Mouse (Mus musculus): ENCODE measurements around the gene Tbl2. TPM values are rescaled to one million over a fixed set of nuclear protein-coding genes. Genes with fewer than 3 reads are reported as not detected.

Tbl2 gene
- total RNA-seq, 2 experiments from 2014 or later, result 8.8 to 9.1 TPM

DNA sequence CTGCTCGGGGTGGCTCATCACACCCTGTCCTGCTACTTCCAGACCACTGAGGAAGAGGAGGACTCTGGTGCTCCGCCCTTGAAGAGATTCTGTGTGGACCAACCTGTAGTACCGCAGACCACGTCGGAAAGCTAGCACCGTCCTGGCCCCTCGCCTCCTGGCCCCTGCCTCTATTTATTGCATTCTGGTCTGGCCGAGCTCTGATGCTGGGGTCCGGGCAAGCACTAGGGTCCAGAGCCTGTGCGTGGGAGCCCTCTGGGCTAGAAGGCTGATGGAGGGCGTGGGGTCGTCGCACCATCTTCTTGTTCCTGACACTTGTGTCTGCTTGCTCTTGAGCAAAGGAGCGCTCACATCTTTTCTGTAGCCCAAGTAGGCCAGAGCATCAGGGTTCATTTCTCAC lies 31.3 kb downstream of the Tbl2 start:
- Histone ChIP-seq H3K4me3 (no peak overlapping the region), H3K27ac (no peak overlapping the region)
- intact Hi-C loops (cut with DNase I), result no loop called here
- DNase-seq, result no peak
- TF ChIP-seq CTCF (IDR thresholded peaks at IDR 0.05), result no peak

DNA sequence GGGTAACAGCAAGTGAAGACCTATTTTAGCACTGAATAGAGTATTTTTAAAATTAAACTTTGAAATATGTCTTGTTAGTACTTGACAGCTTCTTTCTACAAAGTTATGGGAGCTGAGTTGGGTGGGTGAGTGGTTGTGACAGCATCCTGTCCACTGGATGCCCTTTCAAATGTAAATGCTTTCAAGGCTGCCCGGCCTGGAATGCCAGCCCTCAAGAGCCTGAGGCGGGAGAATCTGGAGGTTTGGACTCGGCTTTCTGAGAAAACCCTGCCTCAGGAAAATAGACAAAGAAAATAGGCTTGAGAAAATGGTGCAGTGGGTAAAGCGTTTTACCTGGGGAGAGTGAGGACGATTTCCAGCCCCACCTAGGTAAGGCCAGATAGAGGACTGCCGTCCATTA lies 32.3 kb downstream of the Tbl2 start:
- TF ChIP-seq CTCF (IDR thresholded peaks at IDR 0.05), result no peak
- intact Hi-C loops (cut with DNase I), result no loop called here
- no peak overlapping the region for H3K4me3 ChIP-seq
- DNase-seq, result no peak
- no peak overlapping the region for H3K27ac ChIP-seq

DNA sequence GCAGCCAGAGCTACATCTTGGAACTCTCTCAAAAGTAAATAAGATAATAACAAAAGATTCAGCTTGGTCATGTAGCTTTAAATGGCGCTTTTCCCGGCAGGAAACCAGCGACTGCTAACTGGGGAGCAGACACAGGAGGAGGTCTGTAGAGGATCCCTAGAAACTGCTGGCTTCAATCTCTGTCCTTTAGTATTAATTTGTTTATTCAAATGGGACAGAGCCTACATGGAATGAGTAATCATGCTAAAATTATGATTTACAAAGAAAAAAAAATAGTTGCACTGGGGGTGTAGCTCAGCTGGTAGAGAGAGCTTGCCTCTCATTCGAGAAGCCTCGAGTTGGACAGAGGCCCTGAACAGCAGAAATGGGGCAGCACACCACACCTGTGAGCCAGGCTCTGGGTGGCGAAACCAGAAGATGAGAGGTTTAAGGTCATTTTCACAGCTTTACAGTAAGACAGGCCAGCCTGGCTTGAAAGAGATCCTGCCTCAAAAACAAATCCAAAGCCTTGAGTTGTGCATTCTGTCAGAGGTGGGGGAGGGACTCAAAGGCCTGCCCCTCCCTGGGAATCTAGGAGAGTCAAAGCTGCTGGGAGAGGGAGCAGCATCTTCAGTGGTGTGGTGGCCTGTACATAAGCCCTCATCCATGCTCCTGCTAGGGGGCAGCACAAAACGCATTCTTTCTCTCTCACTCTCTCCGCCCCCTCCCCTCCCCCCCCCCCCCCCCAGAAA lies 33.8 kb downstream of the Tbl2 start:
- Histone ChIP-seq H3K4me3 (no peak overlapping the region), H3K27ac (peak overlapping the region; percentile 17; the same call in 1 of the 2 replicates)
- intact Hi-C loops (cut with DNase I), result no loop called here
- no peak; the same call in 1 of the 2 replicates for TF ChIP-seq CTCF (IDR thresholded peaks at IDR 0.05)
- no peak for DNase-seq

DNA sequence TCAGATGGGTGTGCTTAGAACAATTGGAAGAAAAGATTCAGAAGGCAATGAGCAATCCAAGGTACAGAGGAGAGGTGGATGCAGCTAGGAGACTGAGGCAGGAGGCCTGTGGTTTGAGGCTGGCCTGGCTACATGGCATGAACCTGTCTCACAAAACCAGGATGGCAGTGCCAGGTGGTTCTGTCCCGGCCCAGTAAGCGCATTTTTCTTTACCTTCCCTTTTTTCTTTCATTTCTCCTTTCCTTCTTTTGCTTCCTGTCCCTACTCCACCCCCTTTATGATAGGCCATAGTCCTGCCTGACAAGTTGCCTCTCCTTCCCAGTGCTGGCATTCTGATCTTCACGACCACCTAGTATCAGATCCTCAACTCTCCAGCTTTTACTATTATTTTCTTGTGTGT lies 35.6 kb downstream of the Tbl2 start:
- intact Hi-C loops (cut with DNase I), result no loop called here
- H3K27ac ChIP-seq, result no peak overlapping the region
- DNase-seq, result no peak
- H3K4me3 ChIP-seq, result no peak overlapping the region
- TF ChIP-seq CTCF (IDR thresholded peaks at IDR 0.05), result no peak

DNA sequence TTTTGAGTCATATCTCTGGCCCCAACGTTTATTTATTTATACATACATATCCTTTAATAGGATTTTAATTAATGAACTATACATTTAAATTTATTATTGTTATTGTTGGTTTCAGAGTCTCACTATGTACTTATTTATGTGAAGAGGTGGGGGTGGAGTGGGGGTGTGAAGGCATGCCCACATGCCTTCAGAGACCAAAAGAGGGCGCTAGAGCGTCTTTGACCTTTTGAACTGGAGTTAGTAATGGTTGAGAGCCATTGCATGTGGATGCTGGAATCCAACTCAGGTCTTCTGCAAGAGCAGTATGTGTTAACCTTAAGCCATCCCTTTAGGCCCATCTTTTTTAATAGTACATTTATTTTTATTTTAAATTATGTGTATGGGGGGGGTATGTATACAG lies 36.1 kb downstream of the Tbl2 start:
- DNase-seq, result no peak
- intact Hi-C loops (cut with DNase I), result no loop called here
- peak; percentile 49 for TF ChIP-seq CTCF (IDR thresholded peaks at IDR 0.05)

DNA sequence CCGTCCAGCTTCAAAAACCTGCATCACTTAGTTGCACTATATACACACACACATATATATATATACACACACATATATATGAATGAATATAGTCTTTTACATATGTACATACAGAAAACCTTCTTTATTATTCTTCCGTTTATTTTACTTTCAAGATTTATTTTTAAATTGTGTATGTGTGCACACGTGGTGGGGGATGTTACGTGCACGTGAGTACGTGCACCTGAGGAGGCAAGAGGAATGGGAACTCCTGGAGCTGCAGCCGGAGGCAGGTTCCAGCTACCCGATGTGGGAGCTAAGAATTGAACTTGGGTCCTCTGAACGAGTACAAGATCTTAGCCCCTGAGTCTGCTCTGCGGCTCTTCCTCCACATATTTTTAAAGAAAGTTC lies 36.8 kb downstream of the Tbl2 start:
- DNase-seq, result no peak
- intact Hi-C loops (cut with DNase I), result loop anchor here (1.0 kb wide), 1 partner anchor 18 kb away; the partner anchor contains the start of gene Bcl7b
- Histone ChIP-seq H3K27ac (peak overlapping the region; percentile 98), H3K4me3 (peak overlapping the region; percentile 98)
- no peak for TF ChIP-seq CTCF (IDR thresholded peaks at IDR 0.05)

More for the DNA sequence above, 36.1 kb downstream of the Tbl2 start:
- no peak overlapping the region for H3K4me3 ChIP-seq
- H3K27ac ChIP-seq, result peak overlapping the region; percentile 98

DNA sequence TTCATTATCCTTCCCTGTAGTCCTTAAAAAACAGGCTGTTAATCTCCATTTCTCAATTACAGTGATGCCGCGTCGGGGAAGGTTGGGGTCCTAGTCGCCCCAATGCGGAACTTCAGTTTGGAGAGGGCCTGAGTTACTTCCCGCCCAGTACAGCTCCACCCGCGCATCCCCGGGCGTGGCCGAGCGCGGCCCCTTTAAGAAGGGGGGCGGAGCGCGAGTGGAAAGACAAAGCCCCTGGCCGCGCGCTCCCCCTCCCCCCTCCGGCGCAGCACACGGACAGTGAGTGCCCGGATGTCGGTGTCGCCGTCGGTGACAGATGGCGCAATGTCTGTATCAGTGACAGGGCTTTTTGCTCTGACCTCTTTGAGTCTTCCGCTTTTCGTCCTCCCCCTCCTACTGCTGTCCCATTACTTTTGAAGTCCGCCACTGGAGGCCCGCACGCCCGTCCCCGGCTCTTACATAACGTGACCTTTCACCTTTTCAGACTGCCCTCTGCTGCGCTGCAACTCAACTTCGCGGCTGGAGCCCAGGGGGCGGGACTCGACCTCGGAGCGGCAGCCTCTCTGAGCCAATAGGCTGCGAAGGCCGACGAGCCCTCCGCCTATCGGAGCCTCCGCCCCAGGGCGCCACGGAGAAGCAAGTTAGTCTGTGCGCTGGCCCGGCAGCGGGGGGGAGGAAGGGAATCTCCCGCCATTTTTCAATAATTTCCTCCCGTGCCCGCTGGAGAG lies 37.3 kb downstream of the Tbl2 start, which contains the start of gene Baz1b:
Baz1b (plus strand) TSS at position 644 of the 728 bp plus-strand sequence.
- peak; percentile 100 for DNase-seq
- Histone ChIP-seq H3K4me3 (peak within 1 kb of the TSS; percentile 98), H3K27ac (peak within 1 kb of the TSS; percentile 98)
- TF ChIP-seq CTCF (IDR thresholded peaks at IDR 0.05), result no peak
- intact Hi-C loops (cut with DNase I), result loop anchor here (1.0 kb wide), 3 partner anchors 18 to 78 kb away; partner anchors contain the start of genes Bcl7b and Tbl2

DNA sequence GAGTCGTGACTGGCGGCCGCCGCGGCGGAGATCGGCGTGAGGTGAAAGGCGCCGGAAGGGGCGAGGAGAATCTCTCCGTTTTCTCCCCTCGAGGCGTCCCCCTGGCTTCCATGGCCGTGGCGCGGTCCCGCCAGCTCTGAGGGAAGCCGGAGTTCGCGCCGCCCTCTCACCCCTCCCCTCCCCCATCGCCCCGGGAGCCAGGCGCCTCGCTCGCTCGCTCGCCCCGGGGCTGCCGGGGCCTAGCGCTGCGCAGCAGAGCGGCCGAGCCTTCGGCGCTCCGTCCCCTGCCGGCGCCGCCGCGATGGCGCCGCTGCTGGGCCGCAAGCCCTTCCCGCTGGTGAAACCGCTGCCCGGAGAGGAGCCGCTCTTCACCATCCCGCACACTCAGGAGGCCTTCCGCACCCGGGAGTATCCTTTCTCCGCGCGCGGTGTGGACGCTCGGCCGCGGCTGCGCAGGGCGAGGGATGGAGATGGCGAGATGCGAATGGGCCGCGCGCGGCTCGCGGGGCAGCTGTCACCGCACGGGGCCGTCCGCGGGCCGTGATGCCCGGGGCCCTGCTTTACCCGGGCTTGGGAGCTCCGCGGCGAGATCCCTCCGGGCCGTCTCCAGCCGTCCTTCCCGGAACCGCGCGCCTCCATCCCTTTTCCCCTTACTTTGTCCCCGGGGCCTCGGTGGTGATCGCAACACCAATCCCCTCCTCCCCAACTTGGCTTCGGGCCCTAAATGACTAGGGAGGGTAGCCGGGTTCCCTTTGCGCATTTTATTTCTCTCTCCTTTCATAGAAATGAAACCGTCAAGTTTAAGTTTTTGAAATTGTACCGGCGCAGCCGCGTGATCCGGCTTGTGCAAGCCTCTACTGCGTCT lies 38.1 kb downstream of the Tbl2 start:
- peak; percentile 87 for DNase-seq
- Histone ChIP-seq H3K27ac (peak overlapping the region; percentile 98), H3K4me3 (peak overlapping the region; percentile 98)
- intact Hi-C loops (cut with DNase I), result loop anchor here (1.0 kb wide), 2 partner anchors 38 to 79 kb away; partner anchors contain the start of gene Tbl2
- TF ChIP-seq CTCF (IDR thresholded peaks at IDR 0.05), result peak; percentile 13; the same call in 1 of the 2 replicates

DNA sequence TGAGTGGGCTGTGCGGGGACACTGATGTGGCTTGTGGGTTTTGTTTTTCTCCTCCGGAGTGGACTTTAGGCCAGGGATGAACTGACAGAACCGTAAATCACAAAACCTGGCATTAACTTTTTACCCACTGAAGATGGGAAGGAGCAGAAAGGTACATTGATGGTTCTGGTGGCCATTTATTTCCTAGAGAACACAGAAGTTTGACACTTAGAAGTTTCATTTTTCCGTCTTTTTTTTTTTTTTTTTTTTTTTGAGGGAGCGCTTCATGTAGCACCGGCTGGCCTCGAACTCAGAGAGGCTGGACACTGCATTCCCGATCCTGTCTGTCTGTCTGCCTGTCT lies 38.7 kb downstream of the Tbl2 start:
- peak overlapping the region; percentile 98 for H3K4me3 ChIP-seq
- H3K27ac ChIP-seq, result peak overlapping the region; percentile 98
- TF ChIP-seq CTCF (IDR thresholded peaks at IDR 0.05), result no peak
- no peak for DNase-seq
- intact Hi-C loops (cut with DNase I), result no loop called here

DNA sequence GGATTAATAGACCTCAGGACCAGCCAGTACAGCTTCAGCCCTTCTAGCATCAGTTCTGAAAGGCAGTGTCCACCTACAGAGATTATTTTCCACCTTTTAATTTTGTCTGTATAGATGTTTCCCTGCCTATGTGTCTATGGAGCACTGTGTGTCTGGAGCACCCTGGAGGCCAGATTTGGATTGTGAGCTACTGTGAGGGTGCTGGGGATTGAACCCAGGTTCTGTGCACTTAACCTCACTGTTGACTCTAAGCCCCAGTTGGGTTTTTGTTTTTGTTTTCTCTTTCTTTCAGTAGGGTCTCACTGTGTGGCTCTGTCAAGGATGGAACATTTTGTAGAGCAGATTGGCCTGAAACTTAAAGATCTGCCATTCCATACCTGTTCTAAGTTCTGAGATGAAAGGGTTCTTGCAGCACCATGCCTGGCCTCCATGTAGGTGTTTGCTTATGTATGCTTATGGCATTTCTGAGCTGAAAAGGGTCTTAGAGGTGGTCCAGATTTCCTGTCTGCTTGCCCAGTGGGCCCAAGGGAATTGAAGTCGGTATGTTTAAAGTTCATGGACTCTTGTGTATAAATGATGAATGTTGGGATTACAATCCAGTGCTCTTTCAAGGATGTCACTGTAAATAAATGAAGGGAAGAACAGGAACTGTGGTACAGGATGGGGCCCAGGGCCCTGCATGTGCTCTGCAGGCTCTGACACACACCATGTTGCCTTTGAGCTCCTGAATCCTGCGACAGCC lies 40.0 kb downstream of the Tbl2 start:
- DNase-seq, result no peak
- intact Hi-C loops (cut with DNase I), result loop anchor here (5.0 kb wide), 1 partner anchor 172 kb away; no protein-coding TSS in a partner anchor
- Histone ChIP-seq H3K27ac (peak overlapping the region; percentile 98), H3K4me3 (peak overlapping the region; percentile 98)
- TF ChIP-seq CTCF (IDR thresholded peaks at IDR 0.05), result no peak

DNA sequence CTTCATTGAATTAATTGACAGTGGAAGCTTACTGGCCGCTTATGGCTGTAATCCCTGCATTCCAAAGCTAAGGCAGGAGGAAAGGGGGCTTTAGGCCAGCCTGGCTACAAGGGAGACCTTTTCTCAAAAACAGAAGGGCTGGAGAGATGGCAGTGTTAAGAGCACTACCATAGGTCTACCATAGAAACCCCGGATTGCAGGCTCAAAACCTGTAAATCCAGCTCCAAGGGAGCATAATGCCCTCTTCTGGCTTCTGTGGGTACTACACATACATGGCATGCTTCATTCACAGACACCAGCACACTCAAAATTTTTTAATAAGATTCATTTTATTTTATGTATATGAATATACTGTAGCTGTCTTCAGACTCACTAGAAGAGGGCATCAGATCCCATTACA lies 42.2 kb downstream of the Tbl2 start:
- DNase-seq, result peak; percentile 59
- intact Hi-C loops (cut with DNase I), result loop anchor here (1.0 to 5.0 kb wide), 2 partner anchors 73 to 174 kb away; no protein-coding TSS in a partner anchor
- TF ChIP-seq CTCF (IDR thresholded peaks at IDR 0.05), result peak; percentile 89
- Histone ChIP-seq H3K27ac (0 out of 2 replicates have a peak overlapping the region, but pooled peaks have one; percentile 38), H3K4me3 (no peak overlapping the region)

All from gastrocnemius, adult 2 months (tissue).